Mouse (Mus musculus): ENCODE results near the gene Dock9.

GRCm38 (mm10) chr14:121731688-121732168, 65.9 kb downstream of the Dock9 start:
- no peak for TF ChIP-seq CTCF (IDR thresholded peaks at IDR 0.05; ENCODE audit: low read depth, low read length)
- TF ChIP-seq GATA2 (IDR thresholded peaks at IDR 0.05; ENCODE audit: borderline replicate concordance, low read depth, low read length) = no peak
- no peak for TF ChIP-seq TAL1 (conservative IDR thresholded peaks at IDR 0.05; ENCODE audit: low read depth, low read length)
- TF ChIP-seq GATA1 (IDR thresholded peaks at IDR 0.05; ENCODE audit: borderline replicate concordance, low read length) = no peak
- no peak for TF ChIP-seq POLR2AphosphoS5 (IDR thresholded peaks at IDR 0.05; ENCODE audit: insufficient replicate concordance, low read depth, low read length)

All from G1E (cell line).